Mouse (Mus musculus): Measurements from ENCODE around the gene Cela3b. TPM values are rescaled to one million over a fixed set of nuclear protein-coding genes. Genes with fewer than 3 reads are reported as not detected.

Cela3b gene
- polyA plus RNA-seq, 1 experiment from 2014 or later: not detected

- H3K9me3 ChIP-seq (ENCODE audit: control insufficient read depth, low read length): no peaks in the 10 kb centered on the region
- no peak overlapping the region for H3K9ac ChIP-seq
- DNase-seq (ENCODE audit: low spot score) (no peak), ATAC-seq (ENCODE audit: low FRiP score) (no peak)
- WGBS: 67% methylated on average over 13 of the region's 13 CpGs
- no peak overlapping the region for H3K4me2 ChIP-seq (replicated peaks)
- H3K36me3 ChIP-seq (replicated peaks; ENCODE audit: control insufficient read depth, insufficient read depth): no peaks in the 10 kb centered on the region
- peaks cover 18% of the 10 kb centered on the region; the same call in 1 of the 2 replicates for H3K4me1 ChIP-seq (replicated peaks; ENCODE audit: control insufficient read depth, insufficient read depth, low read length)
- H3K27me3 ChIP-seq (ENCODE audit: control insufficient read depth, insufficient read depth, low read length): no peaks in the 10 kb centered on the region
- H3K4me3 ChIP-seq (replicated peaks; ENCODE audit: low read length): no peak overlapping the region
- no peak overlapping the region for H3K27ac ChIP-seq
Measured at GRCm38 (mm10) chr4:137465125-137465787, 34.9 kb upstream of the Cela3b start.

DNA sequence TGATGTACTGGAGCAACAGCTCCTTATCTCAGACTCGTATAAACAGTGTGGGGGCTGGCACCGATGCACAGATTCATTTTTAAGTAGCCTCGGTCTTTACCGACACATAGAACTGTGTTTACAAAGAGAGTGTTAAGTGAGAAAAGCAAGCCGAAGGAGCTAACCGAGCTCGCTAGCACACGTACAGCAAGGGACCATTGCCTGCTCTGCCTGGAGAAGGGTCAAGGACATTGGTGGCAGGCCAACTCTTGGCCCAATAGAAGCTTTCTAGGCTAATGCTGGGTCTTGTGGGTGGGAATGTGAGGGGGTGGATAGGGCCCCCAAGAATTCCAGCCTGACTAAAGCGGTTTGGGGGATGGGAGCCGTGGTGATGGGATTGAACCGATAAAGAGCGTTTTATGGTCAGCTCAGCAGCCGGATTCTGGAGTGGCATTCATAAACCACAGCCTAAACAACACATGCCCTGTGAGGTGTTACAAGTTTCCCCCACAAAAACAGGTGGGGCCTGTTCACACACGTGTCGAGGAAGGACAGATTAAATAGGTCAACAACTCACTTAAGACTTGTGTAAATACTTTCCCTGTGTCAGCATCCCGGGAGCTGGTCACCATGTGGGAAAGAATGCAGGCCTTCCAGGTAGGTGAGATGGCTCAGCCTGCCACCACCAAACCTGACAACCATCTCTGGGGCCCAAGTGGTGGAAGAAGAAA is 31.8 kb upstream of the Cela3b start:
- 88% methylated on average over 16 of the region's 16 CpGs for WGBS
- Histone ChIP-seq H3K4me3 (replicated peaks; ENCODE audit: low read length) (no peak overlapping the region), H3K36me3 (replicated peaks; ENCODE audit: control insufficient read depth, insufficient read depth) (no peaks in the 10 kb centered on the region), H3K4me2 (replicated peaks) (no peak overlapping the region), H3K9ac (no peak overlapping the region), H3K27me3 (ENCODE audit: control insufficient read depth, insufficient read depth, low read length) (no peaks in the 10 kb centered on the region), H3K4me1 (replicated peaks; ENCODE audit: control insufficient read depth, insufficient read depth, low read length) (no peaks in the 10 kb centered on the region), H3K27ac (no peak overlapping the region), H3K9me3 (ENCODE audit: control insufficient read depth, low read length) (no peaks in the 10 kb centered on the region)
- DNase-seq (ENCODE audit: low spot score) (no peak), ATAC-seq (ENCODE audit: low FRiP score) (no peak)

GRCm38 (mm10) chr4:137461217-137461616 is 30.9 kb upstream of the Cela3b start:
- no peak for ATAC-seq (ENCODE audit: low FRiP score)
- Histone ChIP-seq H3K4me1 (replicated peaks; ENCODE audit: control insufficient read depth, insufficient read depth, low read length) (no peaks in the 10 kb centered on the region), H3K27ac (no peak overlapping the region), H3K9me3 (ENCODE audit: control insufficient read depth, low read length) (no peaks in the 10 kb centered on the region), H3K4me3 (replicated peaks; ENCODE audit: low read length) (no peak overlapping the region), H3K9ac (no peak overlapping the region), H3K27me3 (ENCODE audit: control insufficient read depth, insufficient read depth, low read length) (no peaks in the 10 kb centered on the region), H3K4me2 (replicated peaks) (no peak overlapping the region), H3K36me3 (replicated peaks; ENCODE audit: control insufficient read depth, insufficient read depth) (no peaks in the 10 kb centered on the region)
- WGBS: 80% methylated on average over 4 of the region's 4 CpGs
- no peak for DNase-seq (ENCODE audit: low spot score)

- H3K9me3 ChIP-seq (ENCODE audit: control insufficient read depth, low read length): no peaks in the 10 kb centered on the region
- no peaks in the 10 kb centered on the region for H3K4me1 ChIP-seq (replicated peaks; ENCODE audit: control insufficient read depth, insufficient read depth, low read length)
- 57% methylated on average over 14 of the region's 14 CpGs for WGBS
- H3K27me3 ChIP-seq (ENCODE audit: control insufficient read depth, insufficient read depth, low read length): no peaks in the 10 kb centered on the region
- DNase-seq (ENCODE audit: low spot score) (no peak), ATAC-seq (ENCODE audit: low FRiP score) (no peak)
- no peaks in the 10 kb centered on the region for H3K36me3 ChIP-seq (replicated peaks; ENCODE audit: control insufficient read depth, insufficient read depth)
- H3K27ac ChIP-seq: no peak overlapping the region
- no peak overlapping the region for H3K4me2 ChIP-seq (replicated peaks)
- H3K9ac ChIP-seq: no peak overlapping the region
- no peak overlapping the region for H3K4me3 ChIP-seq (replicated peaks; ENCODE audit: low read length)
Measured at GRCm38 (mm10) chr4:137460676-137461075, 30.3 kb upstream of the Cela3b start.

DNA sequence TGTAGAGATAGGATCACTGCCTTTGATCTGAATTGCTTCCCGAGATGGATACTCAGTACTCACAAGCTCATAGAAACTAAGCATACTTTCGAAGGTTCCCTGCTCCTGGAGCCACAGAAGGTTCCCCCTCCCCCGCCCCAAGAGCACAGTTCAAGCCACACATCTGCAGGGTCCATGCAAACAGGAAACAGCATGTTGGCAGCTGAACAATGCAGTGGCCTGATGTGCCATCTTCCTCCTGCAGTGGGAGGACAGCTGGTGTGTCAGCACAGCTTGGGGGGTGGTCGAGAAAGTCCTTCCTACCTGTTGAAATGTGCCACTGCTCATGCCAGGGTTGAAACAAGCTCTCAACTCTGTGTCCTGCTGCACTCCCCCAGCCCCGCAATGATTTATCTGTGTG is 28.5 kb upstream of the Cela3b start:
- ATAC-seq (ENCODE audit: low FRiP score) (no peak), DNase-seq (ENCODE audit: low spot score) (no peak)
- H3K9me3 ChIP-seq (ENCODE audit: control insufficient read depth, low read length): no peaks in the 10 kb centered on the region
- no peaks in the 10 kb centered on the region for H3K36me3 ChIP-seq (replicated peaks; ENCODE audit: control insufficient read depth, insufficient read depth)
- H3K27me3 ChIP-seq (ENCODE audit: control insufficient read depth, insufficient read depth, low read length): no peaks in the 10 kb centered on the region
- no peak overlapping the region for H3K4me3 ChIP-seq (replicated peaks; ENCODE audit: low read length)
- H3K27ac ChIP-seq: no peak overlapping the region
- no peak overlapping the region for H3K4me2 ChIP-seq (replicated peaks)
- H3K4me1 ChIP-seq (replicated peaks; ENCODE audit: control insufficient read depth, insufficient read depth, low read length): no peaks in the 10 kb centered on the region
- 66% methylated on average over 5 of the region's 5 CpGs for WGBS
- no peak overlapping the region for H3K9ac ChIP-seq

DNA sequence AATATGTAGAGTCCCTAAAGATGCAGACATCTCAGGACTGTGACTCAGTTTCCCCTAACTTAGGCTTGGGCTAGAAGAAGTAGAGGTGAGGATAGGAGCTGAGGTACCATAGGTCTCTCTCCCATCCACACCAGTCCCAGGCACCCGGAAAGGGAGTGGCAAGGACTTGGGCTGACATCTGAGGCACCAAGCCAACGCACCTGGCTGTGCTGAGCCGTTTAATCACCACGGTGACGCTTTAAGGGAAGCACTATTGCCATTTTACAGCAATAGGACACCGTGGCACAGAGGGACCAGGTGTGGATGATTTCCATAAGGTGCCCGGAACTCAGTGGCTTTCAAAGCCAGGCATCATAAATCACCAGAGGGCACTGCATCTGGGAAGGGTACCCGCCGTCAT is 28.0 kb upstream of the Cela3b start:
- WGBS: 86% methylated on average over 9 of the region's 9 CpGs
- no peak for ATAC-seq (ENCODE audit: low FRiP score)

DNA sequence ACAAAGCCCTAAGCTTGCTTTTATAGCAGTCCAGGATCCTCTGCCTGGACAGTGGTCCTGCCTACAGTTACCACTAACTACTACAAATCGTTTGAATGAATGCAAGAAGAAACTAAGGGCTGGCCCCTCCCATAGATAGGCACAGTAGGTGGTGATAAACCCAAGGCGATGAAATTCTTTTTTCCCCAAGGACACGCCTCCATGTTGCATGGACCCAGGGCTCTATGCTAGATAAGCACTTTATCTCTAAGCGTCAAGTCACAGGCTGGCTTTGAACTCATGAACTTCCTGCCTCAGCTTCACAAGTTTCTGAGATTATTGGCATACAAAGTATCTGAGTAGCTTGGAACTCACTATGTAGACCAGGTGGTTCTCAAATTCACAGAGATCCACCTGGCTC is 27.0 kb upstream of the Cela3b start:
- Histone ChIP-seq H3K27ac (no peak overlapping the region), H3K9ac (no peak overlapping the region), H3K4me3 (replicated peaks; ENCODE audit: low read length) (no peak overlapping the region), H3K4me2 (replicated peaks) (no peak overlapping the region), H3K9me3 (ENCODE audit: control insufficient read depth, low read length) (no peaks in the 10 kb centered on the region), H3K27me3 (ENCODE audit: control insufficient read depth, insufficient read depth, low read length) (no peaks in the 10 kb centered on the region), H3K4me1 (replicated peaks; ENCODE audit: control insufficient read depth, insufficient read depth, low read length) (no peaks in the 10 kb centered on the region), H3K36me3 (replicated peaks; ENCODE audit: control insufficient read depth, insufficient read depth) (no peaks in the 10 kb centered on the region)
- no peak for ATAC-seq (ENCODE audit: low FRiP score)
- 81% methylated on average over 4 of the region's 4 CpGs for WGBS
- DNase-seq (ENCODE audit: low spot score): no peak

More for the DNA sequence above, 28.0 kb upstream of the Cela3b start:
- H3K9ac ChIP-seq: no peak overlapping the region
- no peak for DNase-seq (ENCODE audit: low spot score)
- H3K27me3 ChIP-seq (ENCODE audit: control insufficient read depth, insufficient read depth, low read length): no peaks in the 10 kb centered on the region
- no peaks in the 10 kb centered on the region for H3K4me1 ChIP-seq (replicated peaks; ENCODE audit: control insufficient read depth, insufficient read depth, low read length)
- H3K4me2 ChIP-seq (replicated peaks): no peak overlapping the region
- H3K27ac ChIP-seq: no peak overlapping the region
- H3K9me3 ChIP-seq (ENCODE audit: control insufficient read depth, low read length): no peaks in the 10 kb centered on the region
- no peak overlapping the region for H3K4me3 ChIP-seq (replicated peaks; ENCODE audit: low read length)
- H3K36me3 ChIP-seq (replicated peaks; ENCODE audit: control insufficient read depth, insufficient read depth): no peaks in the 10 kb centered on the region

DNA sequence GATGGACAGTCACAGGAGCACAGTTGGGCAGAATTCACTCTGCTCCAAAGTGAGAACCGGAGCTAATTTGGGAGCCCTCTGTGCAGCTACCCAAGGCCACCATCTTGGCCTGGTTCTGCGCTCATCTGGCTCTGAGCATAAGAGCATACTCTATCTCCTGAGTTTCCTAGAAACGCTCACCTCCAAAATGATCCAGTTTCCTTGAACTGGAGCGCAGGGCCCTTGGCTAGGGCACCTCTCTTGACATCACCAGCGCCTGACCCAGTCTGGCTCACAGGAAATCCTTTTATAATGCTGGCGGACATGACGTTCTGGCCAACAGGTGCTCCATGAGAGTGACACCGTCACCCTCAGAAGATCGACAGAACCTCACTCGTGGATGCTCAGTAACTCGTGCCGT is 26.2 kb upstream of the Cela3b start:
- Histone ChIP-seq H3K4me3 (replicated peaks; ENCODE audit: low read length) (no peak overlapping the region), H3K36me3 (replicated peaks; ENCODE audit: control insufficient read depth, insufficient read depth) (no peaks in the 10 kb centered on the region), H3K9ac (no peak overlapping the region), H3K9me3 (ENCODE audit: control insufficient read depth, low read length) (no peaks in the 10 kb centered on the region), H3K4me2 (replicated peaks) (no peak overlapping the region), H3K27ac (no peak overlapping the region), H3K27me3 (ENCODE audit: control insufficient read depth, insufficient read depth, low read length) (no peaks in the 10 kb centered on the region), H3K4me1 (replicated peaks; ENCODE audit: control insufficient read depth, insufficient read depth, low read length) (no peaks in the 10 kb centered on the region)
- DNase-seq (ENCODE audit: low spot score) (no peak), ATAC-seq (ENCODE audit: low FRiP score) (no peak)
- 87% methylated on average over 12 of the region's 12 CpGs for WGBS

GRCm38 (mm10) chr4:137454582-137454981 is 24.2 kb upstream of the Cela3b start:
- ATAC-seq (ENCODE audit: low FRiP score): no peak
- H3K4me3 ChIP-seq (replicated peaks; ENCODE audit: low read length): no peak overlapping the region
- no peaks in the 10 kb centered on the region for H3K36me3 ChIP-seq (replicated peaks; ENCODE audit: control insufficient read depth, insufficient read depth)
- no peak overlapping the region for H3K4me2 ChIP-seq (replicated peaks)
- WGBS: 91% methylated on average over 14 of the region's 14 CpGs
- no peak overlapping the region for H3K9ac ChIP-seq
- no peak overlapping the region for H3K27ac ChIP-seq
- H3K4me1 ChIP-seq (replicated peaks; ENCODE audit: control insufficient read depth, insufficient read depth, low read length): no peaks in the 10 kb centered on the region
- H3K27me3 ChIP-seq (ENCODE audit: control insufficient read depth, insufficient read depth, low read length): no peaks in the 10 kb centered on the region
- no peak for DNase-seq (ENCODE audit: low spot score)
- no peaks in the 10 kb centered on the region for H3K9me3 ChIP-seq (ENCODE audit: control insufficient read depth, low read length)

Data from hindbrain, embryonic 14.5 days (tissue).